Mouse (Mus musculus) liver, embryonic 15.5 days (tissue): Measurements from ENCODE around the gene Zfp174. TPM values are rescaled to one million over a fixed set of nuclear protein-coding genes. Genes with fewer than 3 reads are reported as not detected.
A peak's percentile ranks its signal among the peaks of the same experiment; 100 is the strongest.
"Not testable (repeated sequence)": the region's sequence is repeated elsewhere in the genome, so short reads cannot be mapped to it uniquely, and the experiment has no call there.

Source experiments
- ATAC-seq: fragments of 200-750 bp; cut with Nextera tagmentation; 2 replicates; pipeline ENCODE4 v1.8.0; 2017; ENCODE audit warnings: moderate number of reproducible peaks, mild to moderate bottlenecking, moderate library complexity; ENCODE audit not compliant: insufficient read depth
- H3K27ac ChIP-seq: fragments of 300-500 bp; sonication (generic); replicated peaks from 2 replicates; pipeline ENCODE4 v1.5.1; 2015; ENCODE audit warnings: mild to moderate bottlenecking, inconsistent platforms
- H3K27me3 ChIP-seq: fragments of 300-500 bp; sonication (generic); 2 replicates; pipeline ENCODE4 v1.6.1; 2015; ENCODE audit warnings: mild to moderate bottlenecking, inconsistent platforms
- H3K36me3 ChIP-seq: fragments of 300-500 bp; sonication (generic); replicated peaks from 2 replicates; pipeline ENCODE4 v1.6.1; 2015; ENCODE audit warnings: moderate library complexity, mild to moderate bottlenecking, inconsistent platforms
- H3K4me1 ChIP-seq: fragments of 300-500 bp; sonication (generic); replicated peaks from 2 replicates; pipeline ENCODE4 v1.6.1; 2015; ENCODE audit warnings: inconsistent platforms
- H3K4me2 ChIP-seq: fragments of 300-500 bp; sonication (generic); 2 replicates; pipeline ENCODE4 v1.6.1; 2015; ENCODE audit warnings: moderate library complexity, mild to moderate bottlenecking, inconsistent platforms
- H3K4me3 ChIP-seq: fragments of 300-500 bp; sonication (generic); replicated peaks from 2 replicates; pipeline ENCODE4 v1.5.1; 2015; ENCODE audit warnings: mild to moderate bottlenecking, inconsistent platforms
- H3K9ac ChIP-seq: fragments of 300-500 bp; sonication (generic); 2 replicates; pipeline ENCODE4 v1.6.1; 2015; ENCODE audit warnings: moderate library complexity, mild to moderate bottlenecking, inconsistent platforms
- H3K9me3 ChIP-seq: fragments of 300-500 bp; sonication (generic); replicated peaks from 2 replicates; pipeline ENCODE4 v1.6.1; 2016; ENCODE audit warnings: inconsistent platforms
- WGBS: fragments of 180-500 bp; shearing (Covaris S2); methylation state at CpG from one replicate; pipeline ENCODE4 v1.1.7; 2015; ENCODE audit warnings: mixed read lengths; ENCODE audit not compliant: insufficient replicate concordance; 5-methylcytosine and 5-hydroxymethylcytosine counted together
- polyA plus RNA-seq: library from polyadenylated mRNA; unstranded; fragments of >200 nt; fragmentation: Nextera tagmentation; extraction: Ambion mirVana; gene quantifications from 2 replicates; pipeline ENCODE4 v1.2.1, GENCODE M21; 2015

The Zfp174 gene
- 0.24 and 0.48 TPM in 2 replicates for polyA plus RNA-seq

GRCm38 (mm10) chr16:3846711-3847518 is at the start of gene Zfp174:
Zfp174 (plus strand) TSS chr16:3847268.
- Histone ChIP-seq H3K4me3 (peak within 1 kb of the TSS; percentile 77), H3K27me3 (no peaks in the 10 kb centered on the region), H3K27ac (peak within 1 kb of the TSS; percentile 54; the same call in 1 of the 2 replicates), H3K4me2 (peak within 1 kb of the TSS; percentile 89), H3K4me1 (peaks cover 29% of the 10 kb centered on the region), H3K36me3 (no peaks in the 10 kb centered on the region), H3K9me3 (no peaks in the 10 kb centered on the region), H3K9ac (peak within 1 kb of the TSS; percentile 68)
- ATAC-seq, result peak; percentile 99
- 3% methylated on average over 38 of the region's 38 CpGs for WGBS

- ATAC-seq, result no peak
- Histone ChIP-seq H3K27me3 (no peaks in the 10 kb centered on the region), H3K4me3 (no peak overlapping the region), H3K9ac (no peak overlapping the region), H3K9me3 (no peaks in the 10 kb centered on the region), H3K27ac (no peak overlapping the region), H3K4me1 (no peaks in the 10 kb centered on the region), H3K4me2 (no peak overlapping the region), H3K36me3 (no peaks in the 10 kb centered on the region)
- 69% methylated on average over 3 of the region's 3 CpGs for WGBS
Measured at GRCm38 (mm10) chr16:3808176-3808575, 38.9 kb upstream of the Zfp174 start.

DNA sequence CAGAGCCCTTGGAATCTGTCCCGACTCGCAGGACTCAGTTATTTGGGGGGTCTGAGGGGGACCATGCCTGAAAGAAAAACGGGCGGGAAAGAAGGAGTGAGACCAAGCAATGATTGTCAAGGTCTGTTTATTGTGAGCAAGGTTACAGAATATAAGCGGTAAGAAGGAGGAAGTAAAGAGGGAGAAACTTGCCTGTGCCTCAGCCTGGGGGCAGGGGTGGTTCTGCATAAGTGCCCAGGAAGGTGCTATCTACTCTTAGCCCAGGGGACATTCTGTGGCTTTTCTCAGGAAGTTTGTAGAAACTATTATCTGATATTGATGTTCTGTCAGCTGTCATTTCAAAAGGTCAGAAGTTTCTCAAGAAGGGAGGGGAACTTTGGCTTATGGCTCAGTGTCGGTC is 32.4 kb upstream of the Zfp174 start:
- not testable (repeated sequence) for H3K27ac ChIP-seq, H3K27me3 ChIP-seq, H3K9me3 ChIP-seq, H3K36me3 ChIP-seq, ATAC-seq, H3K4me3 ChIP-seq, H3K4me1 ChIP-seq, H3K4me2 ChIP-seq, H3K9ac ChIP-seq
- 60% methylated on average over 6 of the region's 6 CpGs for WGBS

- Histone ChIP-seq H3K4me1 (no peaks in the 10 kb centered on the region), H3K4me2 (no peak overlapping the region), H3K9ac (no peak overlapping the region), H3K9me3 (no peaks in the 10 kb centered on the region), H3K4me3 (no peak overlapping the region), H3K27me3 (no peaks in the 10 kb centered on the region), H3K27ac (no peak overlapping the region), H3K36me3 (no peaks in the 10 kb centered on the region)
- 69% methylated on average over 2 of the region's 2 CpGs for WGBS
- no peak for ATAC-seq
Measured at GRCm38 (mm10) chr16:3820202-3820601, 26.9 kb upstream of the Zfp174 start.

DNA sequence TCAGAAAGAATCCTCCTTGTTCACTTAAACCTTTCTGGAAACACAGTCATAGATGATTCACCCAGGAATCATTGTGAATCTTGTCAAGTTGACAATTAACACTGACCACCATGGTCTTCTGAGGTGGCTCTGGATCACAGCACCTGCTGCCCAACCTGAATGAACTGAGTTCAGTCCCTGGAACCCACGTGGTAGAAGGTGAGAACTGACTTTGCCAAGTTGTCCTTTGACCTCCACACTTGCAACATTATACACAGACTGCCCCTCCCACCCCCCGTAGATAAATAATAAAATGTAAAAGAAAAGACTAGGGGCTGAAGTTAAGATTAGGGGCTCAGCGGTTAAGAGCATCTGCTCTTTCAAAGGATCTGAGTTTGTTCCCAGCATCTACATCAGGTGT is 19.0 kb upstream of the Zfp174 start:
- no peaks in the 10 kb centered on the region for H3K9me3 ChIP-seq
- H3K4me3 ChIP-seq, result no peak overlapping the region
- H3K4me2 ChIP-seq, result no peak overlapping the region
- H3K4me1 ChIP-seq, result no peaks in the 10 kb centered on the region
- H3K27ac ChIP-seq, result no peak overlapping the region
- no peak for ATAC-seq
- no peaks in the 10 kb centered on the region for H3K36me3 ChIP-seq
- WGBS, result 38% methylated on average over 3 of the region's 3 CpGs
- H3K9ac ChIP-seq, result no peak overlapping the region
- H3K27me3 ChIP-seq, result no peaks in the 10 kb centered on the region

- H3K4me2 ChIP-seq, result no peak overlapping the region
- 30% methylated on average over 2 of the region's 2 CpGs for WGBS
- no peak for ATAC-seq
Measured at GRCm38 (mm10) chr16:3829727-3830126, 17.3 kb upstream of the Zfp174 start.

GRCm38 (mm10) chr16:3830588-3831109 is 16.4 kb upstream of the Zfp174 start, which contains the start of gene Olfr15:
Olfr15 (plus strand) TSS chr16:3830878.
- H3K4me3 ChIP-seq, result no peak within 1 kb of the TSS
- H3K4me2 ChIP-seq, result no peak within 1 kb of the TSS
- no peaks in the 10 kb centered on the region for H3K36me3 ChIP-seq
- H3K9me3 ChIP-seq, result no peaks in the 10 kb centered on the region
- no peaks in the 10 kb centered on the region for H3K4me1 ChIP-seq
- no peak within 1 kb of the TSS for H3K9ac ChIP-seq
- ATAC-seq, result no peak
- H3K27ac ChIP-seq, result no peak within 1 kb of the TSS
- H3K27me3 ChIP-seq, result no peaks in the 10 kb centered on the region

More at GRCm38 (mm10) chr16:3829727-3830126, 17.3 kb upstream of the Zfp174 start:
- Histone ChIP-seq H3K4me3 (no peak overlapping the region), H3K9ac (no peak overlapping the region), H3K27ac (no peak overlapping the region), H3K4me1 (no peaks in the 10 kb centered on the region), H3K9me3 (no peaks in the 10 kb centered on the region), H3K36me3 (no peaks in the 10 kb centered on the region), H3K27me3 (no peaks in the 10 kb centered on the region)

- no peak overlapping the region for H3K9ac ChIP-seq
- no peak overlapping the region for H3K27ac ChIP-seq
- no peaks in the 10 kb centered on the region; the same call in 1 of the 2 replicates for H3K27me3 ChIP-seq
- WGBS, result 59% methylated on average over 2 of the region's 2 CpGs
- H3K4me3 ChIP-seq, result no peak overlapping the region
- no peaks in the 10 kb centered on the region for H3K36me3 ChIP-seq
- no peak for ATAC-seq
- H3K4me1 ChIP-seq, result no peaks in the 10 kb centered on the region
- H3K4me2 ChIP-seq, result no peak overlapping the region
- no peaks in the 10 kb centered on the region for H3K9me3 ChIP-seq
Measured at GRCm38 (mm10) chr16:3835461-3835860, 11.6 kb upstream of the Zfp174 start.

DNA sequence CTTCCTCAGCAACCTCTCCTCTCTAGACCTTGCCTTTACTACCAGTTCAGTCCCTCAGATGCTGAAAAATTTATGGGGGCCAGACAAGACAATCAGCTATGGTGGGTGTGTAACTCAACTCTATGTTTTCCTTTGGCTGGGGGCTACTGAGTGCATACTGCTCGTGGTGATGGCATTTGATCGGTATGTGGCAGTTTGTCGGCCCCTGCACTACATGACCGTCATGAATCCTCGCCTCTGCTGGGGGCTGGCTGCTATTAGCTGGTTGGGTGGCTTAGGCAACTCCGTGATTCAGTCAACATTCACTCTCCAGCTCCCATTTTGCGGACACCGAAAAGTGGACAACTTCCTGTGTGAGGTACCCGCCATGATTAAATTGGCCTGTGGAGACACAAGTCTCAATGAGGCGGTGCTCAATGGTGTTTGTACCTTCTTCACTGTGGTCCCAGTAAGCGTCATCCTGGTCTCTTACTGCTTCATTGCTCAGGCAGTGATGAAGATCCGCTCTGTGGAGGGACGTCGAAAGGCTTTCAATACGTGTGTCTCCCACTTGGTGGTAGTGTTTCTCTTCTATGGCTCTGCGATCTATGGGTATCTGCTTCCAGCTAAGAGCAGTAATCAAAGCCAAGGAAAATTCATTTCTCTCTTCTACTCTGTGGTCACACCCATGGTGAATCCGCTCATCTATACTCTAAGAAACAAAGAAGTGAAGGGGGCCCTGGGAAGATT is 7.7 kb upstream of the Zfp174 start:
- ATAC-seq, result no peak
- peaks cover 4% of the 10 kb centered on the region for H3K4me1 ChIP-seq

DNA sequence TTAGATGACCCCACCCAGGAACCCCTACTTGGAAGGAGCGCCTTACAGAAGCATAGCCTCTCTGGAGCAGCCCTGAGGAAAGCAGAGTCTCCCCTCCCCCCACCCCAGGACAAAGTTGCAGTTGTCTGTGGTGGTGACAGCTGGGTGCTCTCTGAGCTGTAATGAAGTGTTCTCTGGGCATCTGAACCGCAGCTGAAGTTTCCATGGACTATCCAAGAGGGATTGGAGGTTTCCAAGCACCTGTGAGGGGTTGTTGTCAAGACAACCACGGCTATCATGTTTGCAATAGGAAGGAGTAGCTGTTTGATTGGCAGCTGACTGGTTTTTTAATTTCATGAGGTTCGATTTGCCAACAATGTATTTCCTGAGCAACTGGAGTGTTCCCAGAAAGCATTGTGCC is 4.1 kb upstream of the Zfp174 start:
- Histone ChIP-seq H3K4me2 (peak overlapping the region; percentile 13; the same call in 1 of the 2 replicates), H3K4me3 (no peak overlapping the region), H3K9ac (no peak overlapping the region), H3K27ac (peak overlapping the region; percentile 1; the same call in 1 of the 2 replicates), H3K9me3 (no peaks in the 10 kb centered on the region), H3K27me3 (no peaks in the 10 kb centered on the region; the same call in 1 of the 2 replicates), H3K36me3 (no peaks in the 10 kb centered on the region), H3K4me1 (peaks cover 19% of the 10 kb centered on the region)
- ATAC-seq, result no peak
- 21% methylated on average over 4 of the region's 4 CpGs for WGBS

More for the DNA sequence above, 7.7 kb upstream of the Zfp174 start:
- 45% methylated on average over 17 of the region's 17 CpGs for WGBS
- Histone ChIP-seq H3K4me2 (no peak overlapping the region), H3K27me3 (no peaks in the 10 kb centered on the region; the same call in 1 of the 2 replicates), H3K9me3 (no peaks in the 10 kb centered on the region), H3K4me3 (no peak overlapping the region), H3K27ac (no peak overlapping the region), H3K36me3 (no peaks in the 10 kb centered on the region), H3K9ac (no peak overlapping the region)

GRCm38 (mm10) chr16:3843796-3844195 is 3.3 kb upstream of the Zfp174 start:
- H3K9ac ChIP-seq, result no peak overlapping the region
- WGBS, result 41% methylated on average over 1 of the region's 1 CpGs
- H3K9me3 ChIP-seq, result no peaks in the 10 kb centered on the region
- no peaks in the 10 kb centered on the region for H3K36me3 ChIP-seq
- no peaks in the 10 kb centered on the region; the same call in 1 of the 2 replicates for H3K27me3 ChIP-seq
- ATAC-seq, result no peak
- 0 out of 2 replicates have a peak overlapping the region, but pooled peaks have one; percentile 12 for H3K27ac ChIP-seq
- no peak overlapping the region for H3K4me3 ChIP-seq
- peaks cover 22% of the 10 kb centered on the region for H3K4me1 ChIP-seq
- no peak overlapping the region for H3K4me2 ChIP-seq
